Mouse (Mus musculus) stomach, postnatal 0 days (tissue): ENCODE measurements around the gene Psmd13. TPM values are rescaled to one million over a fixed set of nuclear protein-coding genes. Genes with fewer than 3 reads are reported as not detected.

Experiments
- ATAC-seq: fragments of 200-750 bp; cut with Nextera tagmentation; 2 replicates; pipeline ENCODE4 v1.8.0; 2017; ENCODE audit not compliant: low FRiP score, low TSS enrichment
- DNase-seq: peaks from one replicate; pipeline ENCODE4 v3.0.0-alpha.2; 2016; ENCODE audit warnings: low spot score
- H3K27ac ChIP-seq: fragments of 300-500 bp; sonication (generic); replicated peaks from 2 replicates; pipeline ENCODE4 v1.5.1; 2014; ENCODE audit warnings: mild to moderate bottlenecking, control low read depth
- H3K27me3 ChIP-seq: fragments of 300-500 bp; sonication (generic); 2 replicates; pipeline ENCODE4 v1.6.1; 2014; ENCODE audit warnings: low read length; ENCODE audit not compliant: control insufficient read depth, insufficient read depth
- H3K36me3 ChIP-seq: fragments of 300-500 bp; sonication (generic); 2 replicates; pipeline ENCODE4 v1.6.1; 2014; ENCODE audit warnings: low read length, mixed read lengths; ENCODE audit not compliant: control insufficient read depth, insufficient read depth
- H3K4me1 ChIP-seq: fragments of 300-500 bp; sonication (generic); replicated peaks from 2 replicates; pipeline ENCODE4 v1.6.1; 2014; ENCODE audit warnings: antibody characterized with exemption; ENCODE audit not compliant: control insufficient read depth, insufficient read depth
- H3K4me2 ChIP-seq: fragments of 300-500 bp; sonication (generic); replicated peaks from 2 replicates; pipeline ENCODE4 v1.6.1; 2014; ENCODE audit warnings: low read depth, mild to moderate bottlenecking, control low read depth, moderate library complexity
- H3K4me3 ChIP-seq: fragments of 300-500 bp; sonication (generic); 2 replicates; pipeline ENCODE4 v1.5.1; 2014; ENCODE audit warnings: low read depth, low read length, control low read depth
- H3K9ac ChIP-seq: fragments of 300-500 bp; sonication (generic); 2 replicates; pipeline ENCODE4 v1.6.1; 2014; ENCODE audit warnings: mild to moderate bottlenecking, low read length, control low read depth, mixed read lengths
- H3K9me3 ChIP-seq: fragments of 300-500 bp; sonication (generic); 2 replicates; pipeline ENCODE4 v1.6.1; 2016; ENCODE audit warnings: low read length; ENCODE audit not compliant: control insufficient read depth
- CTCF ChIP-seq: IDR thresholded peaks from 2 replicates; pipeline ENCODE4 v1.5.1; 2016; ENCODE audit warnings: antibody characterized with exemption, low read depth, mild to moderate bottlenecking, moderate library complexity
- EP300 ChIP-seq: optimal IDR thresholded peaks from 2 replicates; pipeline ENCODE3; 2016; ENCODE audit warnings: antibody characterized with exemption
- WGBS: fragments of 180-500 bp; shearing (Covaris S2); extraction: QIAGEN DNeasy Blood & Tissue Kit; methylation state at CpG from one replicate; pipeline ENCODE4 v1.1.7; 2014; 5-methylcytosine and 5-hydroxymethylcytosine counted together
- polyA plus RNA-seq: library from polyadenylated mRNA; unstranded; fragments of >200 nt; fragmentation: Nextera tagmentation; extraction: Ambion mirVana; gene quantifications from 2 replicates; pipeline ENCODE4 v1.2.1, GENCODE M21; 2015

Psmd13 gene
- 160 and 166 TPM in 2 replicates for polyA plus RNA-seq

DNA sequence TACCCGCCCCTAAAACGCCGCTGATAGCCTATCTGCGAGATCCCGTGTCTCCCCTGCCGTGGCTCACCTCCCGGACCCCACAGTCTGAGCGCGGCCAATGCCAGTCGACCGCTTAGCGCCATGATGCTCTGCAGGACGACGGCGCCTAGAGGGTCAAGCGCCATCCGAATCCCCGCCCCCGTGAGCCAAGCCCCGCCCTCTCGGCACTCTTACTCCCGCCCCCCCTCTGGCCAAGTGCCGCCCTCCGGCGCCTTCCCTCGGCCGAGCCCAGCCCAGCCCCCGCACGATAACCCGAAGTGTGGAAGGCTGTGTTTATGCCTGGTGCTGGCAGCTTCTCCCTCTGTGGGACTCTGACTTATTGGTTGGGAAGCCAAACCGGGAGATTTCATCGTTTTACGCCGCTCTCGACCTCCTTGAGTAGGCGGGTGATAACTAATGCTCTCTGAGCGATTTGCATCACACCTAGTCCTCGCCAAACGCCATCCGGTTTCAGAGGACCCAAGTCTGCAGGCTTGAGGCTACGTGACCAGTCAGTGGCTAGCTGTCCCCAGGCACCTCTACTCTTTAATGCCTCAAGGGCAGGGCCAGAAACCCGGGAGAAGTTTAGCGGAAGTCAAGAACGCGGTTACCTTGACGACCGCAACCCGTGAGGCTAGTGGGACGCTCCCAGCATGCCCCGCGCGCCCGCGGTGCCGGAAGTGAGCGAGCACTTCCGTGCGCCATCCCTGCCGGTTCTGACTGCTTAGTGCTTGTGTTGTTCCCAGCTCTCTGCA, at the start of gene Psmd13, which contains the start of gene Sirt3:
TSS of gene Psmd13 (plus strand) at position 273 of the 773 bp plus-strand sequence.
TSS of gene Sirt3 (minus strand) at position 614 of the 773 bp plus-strand sequence.
- H3K27ac ChIP-seq: peak within 1 kb of the TSS; percentile 88
- TF ChIP-seq EP300: no peak
- TF ChIP-seq CTCF: peak; percentile 13; the same call in 1 of the 2 replicates
- no peaks in the 10 kb centered on the region for H3K36me3 ChIP-seq
- ATAC-seq: peak; percentile 97
- peak within 1 kb of the TSS; percentile 80 for H3K4me2 ChIP-seq
- DNase-seq: peak; percentile 95
- H3K4me1 ChIP-seq: no peaks in the 10 kb centered on the region
- H3K9ac ChIP-seq: peak within 1 kb of the TSS; percentile 72
- no peaks in the 10 kb centered on the region for H3K9me3 ChIP-seq
- H3K27me3 ChIP-seq: no peaks in the 10 kb centered on the region
- under 1% methylated on average over 56 of the region's 59 CpGs for WGBS
- H3K4me3 ChIP-seq: peak within 1 kb of the TSS; percentile 71

DNA sequence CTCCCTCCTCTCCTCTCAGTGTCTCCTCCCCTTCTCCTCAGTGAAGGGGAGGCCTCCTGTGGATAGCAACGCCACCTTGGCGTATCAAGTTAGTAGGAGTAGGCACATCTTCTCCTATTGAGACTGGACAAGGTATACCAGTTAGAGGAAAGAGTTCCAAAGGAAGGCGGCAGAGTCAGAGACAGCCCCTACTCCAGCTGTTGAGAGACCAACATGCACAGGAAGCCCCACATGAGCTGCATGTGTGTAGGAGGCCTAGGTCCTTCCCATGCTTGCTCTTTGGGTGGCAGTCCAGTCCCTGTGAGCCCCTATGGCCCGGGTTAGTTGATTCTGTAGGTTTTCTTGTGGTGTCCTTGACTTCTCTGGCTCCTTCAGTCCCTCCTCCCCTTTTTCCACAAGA, 48.4 kb upstream of the Psmd13 start:
- TF ChIP-seq EP300 (no peak), CTCF (no peak)
- no peak overlapping the region for H3K4me3 ChIP-seq

DNA sequence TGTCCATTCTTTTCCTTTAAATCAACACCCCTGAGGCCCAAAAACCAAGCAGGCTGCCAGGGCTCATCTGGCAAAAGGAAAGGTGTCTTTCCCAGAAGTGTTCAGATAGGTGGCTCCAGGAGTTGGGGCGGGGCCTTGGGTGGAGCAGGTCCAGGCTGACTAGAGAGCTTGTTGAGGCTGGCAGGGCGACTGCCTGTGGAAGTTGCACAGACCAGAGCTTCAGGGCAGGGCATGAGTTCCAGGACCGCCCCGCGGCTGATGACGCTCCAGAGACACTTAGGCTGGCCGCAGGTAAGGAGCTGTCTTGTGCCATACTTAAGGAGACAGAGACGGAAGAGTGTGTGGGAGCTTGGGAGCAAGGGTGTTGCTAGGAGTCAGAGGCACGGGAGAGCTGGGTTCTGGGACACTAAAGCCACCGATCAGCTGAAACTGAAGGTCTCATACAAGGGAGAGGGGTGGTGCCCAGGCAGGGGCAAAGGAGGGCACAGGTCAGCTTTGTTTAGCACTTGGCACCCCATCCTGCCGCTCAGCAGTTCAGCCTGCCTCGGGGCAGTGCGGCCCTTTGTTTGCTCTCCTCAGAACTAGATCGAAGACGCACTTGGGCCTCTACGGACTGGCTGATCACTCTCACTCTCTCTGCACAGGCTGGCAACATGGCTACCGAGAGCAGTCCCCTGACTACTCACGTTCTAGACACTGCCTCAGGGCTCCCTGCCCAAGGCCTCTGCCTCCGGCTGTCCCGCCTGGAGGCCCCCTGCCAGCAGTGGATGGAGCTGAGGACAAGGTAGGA, 46.6 kb upstream of the Psmd13 start, which contains the start of gene Urah:
TSS of gene Urah (plus strand) at position 51 of the 790 bp plus-strand sequence.
- TF ChIP-seq EP300: no peak
- no peak for TF ChIP-seq CTCF
- no peaks in the 10 kb centered on the region for H3K9me3 ChIP-seq
- peak within 1 kb of the TSS; percentile 12; the same call in 1 of the 2 replicates for H3K4me3 ChIP-seq
- H3K27me3 ChIP-seq: no peaks in the 10 kb centered on the region
- ATAC-seq (peak; percentile 87), DNase-seq (peak; percentile 65)
- no peaks in the 10 kb centered on the region for H3K4me1 ChIP-seq
- 27% methylated on average over 20 of the region's 20 CpGs for WGBS
- H3K4me2 ChIP-seq: peak within 1 kb of the TSS; percentile 42
- H3K27ac ChIP-seq: peak within 1 kb of the TSS; percentile 30; the same call in 1 of the 2 replicates
- H3K9ac ChIP-seq: 0 out of 2 replicates have a peak within 1 kb of the TSS, but pooled peaks have one; percentile 31
- no peaks in the 10 kb centered on the region for H3K36me3 ChIP-seq

More for the DNA sequence above, 48.4 kb upstream of the Psmd13 start:
- 81% methylated on average over 4 of the region's 4 CpGs for WGBS
- Histone ChIP-seq H3K9ac (no peak overlapping the region), H3K9me3 (no peaks in the 10 kb centered on the region), H3K27me3 (no peaks in the 10 kb centered on the region), H3K27ac (no peak overlapping the region), H3K36me3 (no peaks in the 10 kb centered on the region), H3K4me1 (no peaks in the 10 kb centered on the region), H3K4me2 (no peak overlapping the region)
- ATAC-seq (no peak), DNase-seq (no peak)

DNA sequence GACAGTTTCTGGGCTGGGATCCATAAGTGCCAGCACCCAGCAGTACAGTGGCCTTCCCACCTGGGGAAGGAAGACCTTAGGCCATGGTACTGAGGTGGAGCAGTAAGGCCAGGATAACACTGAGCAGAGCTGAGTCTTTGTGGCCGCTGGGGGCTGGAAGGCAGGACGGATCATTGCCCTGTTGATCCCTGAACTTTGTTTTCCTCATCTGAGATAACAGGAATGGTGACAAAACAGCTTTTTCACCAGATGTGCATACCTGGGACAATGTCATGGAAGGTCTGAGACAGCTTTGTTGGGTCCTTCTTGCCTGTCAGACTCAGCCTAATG, 46.0 kb upstream of the Psmd13 start:
- Histone ChIP-seq H3K9me3 (no peaks in the 10 kb centered on the region), H3K36me3 (no peaks in the 10 kb centered on the region), H3K9ac (0 out of 2 replicates have a peak overlapping the region, but pooled peaks have one; percentile 31), H3K4me3 (peak overlapping the region; percentile 12; the same call in 1 of the 2 replicates), H3K4me1 (no peaks in the 10 kb centered on the region), H3K4me2 (peak overlapping the region; percentile 42), H3K27me3 (no peaks in the 10 kb centered on the region), H3K27ac (no peak overlapping the region)
- ATAC-seq (0 out of 2 replicates have a peak, but pooled peaks have one; percentile 11), DNase-seq (no peak)
- TF ChIP-seq EP300 (no peak), CTCF (no peak)
- 82% methylated on average over 2 of the region's 2 CpGs for WGBS

DNA sequence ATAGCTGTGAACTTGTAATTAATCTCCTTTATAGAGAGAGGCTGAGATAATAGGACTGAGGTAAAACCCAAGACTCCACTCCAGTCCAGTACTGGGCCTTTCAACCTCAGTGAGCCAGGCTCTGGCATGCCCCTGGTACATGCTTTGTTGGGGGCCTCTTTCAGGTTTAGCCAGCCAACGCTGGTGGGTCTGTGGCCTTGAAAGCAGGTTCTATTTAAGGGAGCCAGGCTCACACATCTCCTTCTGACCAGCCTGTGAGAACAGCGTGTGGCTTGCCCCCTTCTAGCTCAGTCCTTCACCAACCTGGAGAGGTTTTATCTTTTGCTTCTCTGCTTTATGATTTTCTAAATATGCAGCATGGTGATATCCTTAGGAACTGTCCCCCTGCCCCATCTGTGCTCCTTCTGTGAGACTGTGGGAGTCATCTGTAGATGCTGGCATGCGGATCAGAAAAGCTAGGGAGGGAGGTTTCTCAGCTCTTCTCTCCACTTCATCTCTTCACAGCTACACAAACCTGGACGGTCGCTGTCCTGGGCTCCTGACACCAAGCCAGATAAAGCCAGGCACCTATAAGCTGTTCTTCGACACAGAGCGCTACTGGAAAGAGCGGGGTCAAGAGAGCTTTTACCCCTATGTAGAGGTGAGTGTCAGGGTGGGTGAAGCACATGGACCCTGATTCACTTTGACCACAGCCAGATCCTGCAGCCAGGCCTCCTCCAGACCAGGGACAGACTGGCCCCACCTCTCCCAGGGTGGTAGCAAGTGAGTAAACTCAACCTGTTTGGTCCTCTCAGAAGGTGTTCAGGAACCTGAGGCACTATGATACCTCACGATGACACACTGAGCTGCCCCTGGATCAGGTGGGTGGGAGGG, 45.3 kb upstream of the Psmd13 start:
- Histone ChIP-seq H3K27ac (no peak overlapping the region), H3K36me3 (no peaks in the 10 kb centered on the region), H3K4me1 (no peaks in the 10 kb centered on the region), H3K27me3 (no peaks in the 10 kb centered on the region), H3K4me2 (no peak overlapping the region), H3K4me3 (peak overlapping the region; percentile 6; the same call in 1 of the 2 replicates), H3K9me3 (no peaks in the 10 kb centered on the region), H3K9ac (no peak overlapping the region)
- 80% methylated on average over 9 of the region's 9 CpGs for WGBS
- no peak for TF ChIP-seq CTCF
- no peak for TF ChIP-seq EP300
- DNase-seq (peak; percentile 11), ATAC-seq (no peak)
